Mouse (Mus musculus) erythroblast, embryonic 14.5 days (primary cell): ENCODE data around the gene Zfp273. TPM values are rescaled to one million over a fixed set of nuclear protein-coding genes. Genes with fewer than 3 reads are reported as not detected.
"Not testable (repeated sequence)": the region's sequence is repeated elsewhere in the genome, so short reads cannot be mapped to it uniquely, and the experiment has no call there.

Experiments used
- H3K27me3 ChIP-seq: 2 replicates; pipeline ENCODE4 v1.6.1; 2012; ENCODE audit warnings: inconsistent platforms; ENCODE audit not compliant: control insufficient read depth
- H3K36me3 ChIP-seq: 2 replicates; pipeline ENCODE4 v1.6.1; 2012; ENCODE audit warnings: mild to moderate bottlenecking, inconsistent platforms; ENCODE audit not compliant: control insufficient read depth
- H3K4me1 ChIP-seq: 2 replicates; pipeline ENCODE4 v1.6.1; 2012; ENCODE audit warnings: inconsistent platforms; ENCODE audit not compliant: control insufficient read depth
- H3K4me3 ChIP-seq: replicated peaks from 2 replicates; pipeline ENCODE3; 2012; ENCODE audit warnings: moderate library complexity, mild to moderate bottlenecking, inconsistent platforms
- H3K9me3 ChIP-seq: 2 replicates; pipeline ENCODE4 v1.6.1; 2012; ENCODE audit warnings: low read length, inconsistent platforms, mixed read lengths; ENCODE audit not compliant: control insufficient read depth
- GATA1 ChIP-seq: IDR thresholded peaks from 2 replicates; pipeline ENCODE4 v1.6.1; 2012; ENCODE audit warnings: low read length, inconsistent platforms, mixed read lengths
- TAL1 ChIP-seq: IDR thresholded peaks from 3 replicates; pipeline ENCODE4 v1.6.1; 2012; ENCODE audit warnings: low read length, inconsistent platforms, mixed read lengths
- polyA plus RNA-seq: library from polyadenylated mRNA; stranded (reverse); fragments of >175 nt; gene quantifications from 2 replicates; pipeline ENCODE4 v1.2.3, GENCODE M21; 2012

The Zfp273 gene
- polyA plus RNA-seq: not detected in 2 replicates

GRCm38 (mm10) chr13:67813710-67814660 lies at the start of gene Zfp273:
TSS of gene Zfp273 (plus strand) at chr13:67813740.
- no peak for TF ChIP-seq TAL1
- no peak for TF ChIP-seq GATA1
- H3K4me1 ChIP-seq: peaks cover 2% of the 10 kb centered on the region

DNA sequence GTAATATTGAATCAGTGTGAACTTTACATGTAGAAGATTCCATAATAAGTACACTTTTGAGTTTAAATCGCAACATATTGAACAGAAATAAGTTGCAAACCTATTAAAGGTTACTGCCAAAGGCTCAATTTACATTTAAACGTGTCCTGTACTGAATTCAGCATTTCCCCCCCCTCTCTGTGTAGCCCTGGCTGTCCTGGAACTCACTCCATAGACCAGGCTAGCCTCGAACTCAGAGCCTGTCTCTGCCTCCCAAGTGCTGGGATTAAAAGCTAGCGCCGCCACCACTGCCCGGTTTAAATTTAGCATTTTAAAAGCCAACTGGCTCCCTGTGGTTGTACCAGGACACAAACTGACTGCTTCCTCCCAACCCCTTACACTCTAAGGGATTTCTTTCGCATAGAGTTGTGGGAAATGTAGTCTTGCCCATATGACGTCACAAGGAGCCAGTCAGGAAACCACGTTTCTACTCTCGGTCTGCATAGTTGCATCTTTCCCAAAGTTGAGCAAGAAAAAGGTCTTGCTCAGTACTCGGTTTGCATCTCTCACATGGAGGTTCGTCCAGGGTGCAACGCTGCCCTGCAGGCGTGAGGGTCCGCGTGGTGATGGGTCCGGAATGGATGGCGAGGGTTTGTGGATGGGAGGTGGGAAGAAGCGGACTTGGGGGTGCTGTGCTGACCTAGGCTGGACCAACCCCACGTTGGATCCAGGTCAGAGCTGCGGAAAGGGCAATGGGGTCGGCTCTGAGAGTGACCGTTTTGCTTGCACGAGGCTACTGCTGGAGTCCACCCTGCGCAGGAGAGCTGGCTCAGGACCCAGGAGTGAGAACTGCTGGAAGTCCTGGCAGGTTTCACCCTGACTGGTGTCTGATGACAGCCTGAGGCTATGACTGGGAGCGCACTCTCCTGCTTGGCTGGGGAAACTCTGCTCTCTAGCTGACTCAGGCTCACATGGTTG lies 34.0 kb upstream of the Zfp273 start, which contains the start of gene Zfp493:
Zfp493 (plus strand) TSS at position 429 of the 957 bp plus-strand sequence.
- Histone ChIP-seq H3K4me1 (peaks cover 9% of the 10 kb centered on the region), H3K36me3 (no peaks in the 10 kb centered on the region), H3K27me3 (no peaks in the 10 kb centered on the region), H3K9me3 (no peaks in the 10 kb centered on the region), H3K4me3 (peak within 1 kb of the TSS; percentile 74)
- TF ChIP-seq TAL1 (no peak), GATA1 (no peak)

More at GRCm38 (mm10) chr13:67813710-67814660, at the start of gene Zfp273:
- peak within 1 kb of the TSS; percentile 67 for H3K4me3 ChIP-seq
- H3K36me3 ChIP-seq: no peaks in the 10 kb centered on the region
- no peaks in the 10 kb centered on the region for H3K27me3 ChIP-seq
- peaks cover 12% of the 10 kb centered on the region for H3K9me3 ChIP-seq

GRCm38 (mm10) chr13:67791921-67792455 lies 21.6 kb upstream of the Zfp273 start:
- H3K4me1 ChIP-seq: no peaks in the 10 kb centered on the region
- TF ChIP-seq GATA1 (no peak), TAL1 (no peak)
- no peak overlapping the region for H3K4me3 ChIP-seq

GRCm38 (mm10) chr13:67798618-67799017 lies 14.9 kb upstream of the Zfp273 start:
- Histone ChIP-seq H3K4me3 (no peak overlapping the region), H3K36me3 (no peaks in the 10 kb centered on the region), H3K27me3 (no peaks in the 10 kb centered on the region), H3K9me3 (no peaks in the 10 kb centered on the region), H3K4me1 (no peaks in the 10 kb centered on the region)
- TF ChIP-seq GATA1: no peak
- TF ChIP-seq TAL1: no peak

More at GRCm38 (mm10) chr13:67791921-67792455, 21.6 kb upstream of the Zfp273 start:
- H3K9me3 ChIP-seq: no peaks in the 10 kb centered on the region
- H3K27me3 ChIP-seq: no peaks in the 10 kb centered on the region
- H3K36me3 ChIP-seq: no peaks in the 10 kb centered on the region

GRCm38 (mm10) chr13:67799151-67799550 lies 14.4 kb upstream of the Zfp273 start:
- not testable (repeated sequence) for H3K36me3 ChIP-seq, H3K9me3 ChIP-seq, H3K4me3 ChIP-seq, H3K4me1 ChIP-seq, H3K27me3 ChIP-seq

GRCm38 (mm10) chr13:67811651-67812210 lies 1.8 kb upstream of the Zfp273 start:
- no peaks in the 10 kb centered on the region for H3K27me3 ChIP-seq
- H3K4me1 ChIP-seq: peaks cover 2% of the 10 kb centered on the region

DNA sequence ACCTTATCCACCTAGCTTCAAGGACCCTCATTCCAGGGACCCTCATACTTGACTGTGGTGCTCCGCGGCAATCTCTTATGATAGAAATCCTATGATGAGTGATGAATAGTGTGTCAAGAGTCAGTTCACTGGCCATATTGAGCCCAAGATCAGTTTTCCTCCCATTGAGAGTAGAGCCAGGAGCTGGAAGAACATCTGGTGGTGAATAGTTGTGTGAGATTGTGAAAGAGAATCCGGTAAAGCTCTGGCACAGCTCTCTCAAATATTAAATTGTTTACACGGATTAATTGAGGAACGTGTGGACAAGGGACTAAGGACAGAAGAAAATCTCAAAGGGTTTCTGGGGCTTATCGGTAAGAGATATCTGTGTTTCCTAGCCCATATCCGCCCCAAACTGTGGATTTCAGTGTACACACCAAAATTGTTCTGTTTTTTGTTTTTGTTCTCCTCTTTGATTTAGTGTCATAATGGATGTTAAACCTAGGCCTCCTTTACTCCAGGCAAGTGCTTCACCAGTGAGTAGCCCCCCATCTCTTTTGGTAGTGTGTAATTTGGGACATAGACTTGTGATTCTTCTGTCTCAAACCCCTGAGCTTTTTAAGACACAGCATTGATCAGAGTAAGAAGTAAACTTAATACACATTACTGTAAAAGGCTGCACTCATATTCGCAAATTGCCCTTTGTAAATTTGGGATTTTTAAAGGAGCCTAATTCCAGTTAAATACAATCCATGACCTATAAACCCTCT lies 405 bp upstream of the Zfp273 start:
- Histone ChIP-seq H3K4me3 (peak overlapping the region; percentile 67), H3K9me3 (peaks cover 7% of the 10 kb centered on the region), H3K27me3 (no peaks in the 10 kb centered on the region), H3K36me3 (no peaks in the 10 kb centered on the region), H3K4me1 (peaks cover 2% of the 10 kb centered on the region)
- TF ChIP-seq TAL1 (no peak), GATA1 (no peak)

More at GRCm38 (mm10) chr13:67811651-67812210, 1.8 kb upstream of the Zfp273 start:
- Histone ChIP-seq H3K9me3 (peaks cover 4% of the 10 kb centered on the region), H3K4me3 (no peak overlapping the region), H3K36me3 (no peaks in the 10 kb centered on the region)
- TF ChIP-seq TAL1 (no peak), GATA1 (no peak)

DNA sequence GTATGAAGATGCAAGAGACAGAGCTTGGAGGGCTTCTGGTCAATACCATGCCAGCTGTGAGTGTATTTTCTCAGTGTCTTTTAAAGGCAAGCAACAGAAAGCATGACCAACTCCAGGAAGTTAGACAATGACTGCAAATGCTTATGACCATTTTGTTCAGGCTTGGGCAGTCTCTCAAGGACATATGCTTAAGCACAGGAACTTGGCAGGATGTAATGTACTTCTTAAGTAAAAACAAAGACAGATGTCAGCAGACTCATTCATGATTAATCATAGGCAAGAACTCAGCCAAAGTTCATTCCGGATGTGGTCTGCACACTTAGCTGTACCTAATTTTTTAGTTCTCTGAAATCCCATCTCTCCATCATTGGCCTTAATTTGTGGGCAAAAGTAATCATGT lies 5.1 kb downstream of the Zfp273 start:
- H3K4me3 ChIP-seq: no peak overlapping the region
- H3K4me1 ChIP-seq: peaks cover 2% of the 10 kb centered on the region
- TF ChIP-seq GATA1 (no peak), TAL1 (no peak)

More for the DNA sequence above, 5.1 kb downstream of the Zfp273 start:
- Histone ChIP-seq H3K36me3 (no peaks in the 10 kb centered on the region; the same call in 1 of the 2 replicates), H3K27me3 (no peaks in the 10 kb centered on the region), H3K9me3 (peaks cover 17% of the 10 kb centered on the region)
